Mouse (Mus musculus): ENCODE measurements around the gene Snx21. TPM values are rescaled to one million over a fixed set of nuclear protein-coding genes. Genes with fewer than 3 reads are reported as not detected.

The Snx21 gene
- polyA plus RNA-seq, 1 experiment, result 52.0 TPM

DNA sequence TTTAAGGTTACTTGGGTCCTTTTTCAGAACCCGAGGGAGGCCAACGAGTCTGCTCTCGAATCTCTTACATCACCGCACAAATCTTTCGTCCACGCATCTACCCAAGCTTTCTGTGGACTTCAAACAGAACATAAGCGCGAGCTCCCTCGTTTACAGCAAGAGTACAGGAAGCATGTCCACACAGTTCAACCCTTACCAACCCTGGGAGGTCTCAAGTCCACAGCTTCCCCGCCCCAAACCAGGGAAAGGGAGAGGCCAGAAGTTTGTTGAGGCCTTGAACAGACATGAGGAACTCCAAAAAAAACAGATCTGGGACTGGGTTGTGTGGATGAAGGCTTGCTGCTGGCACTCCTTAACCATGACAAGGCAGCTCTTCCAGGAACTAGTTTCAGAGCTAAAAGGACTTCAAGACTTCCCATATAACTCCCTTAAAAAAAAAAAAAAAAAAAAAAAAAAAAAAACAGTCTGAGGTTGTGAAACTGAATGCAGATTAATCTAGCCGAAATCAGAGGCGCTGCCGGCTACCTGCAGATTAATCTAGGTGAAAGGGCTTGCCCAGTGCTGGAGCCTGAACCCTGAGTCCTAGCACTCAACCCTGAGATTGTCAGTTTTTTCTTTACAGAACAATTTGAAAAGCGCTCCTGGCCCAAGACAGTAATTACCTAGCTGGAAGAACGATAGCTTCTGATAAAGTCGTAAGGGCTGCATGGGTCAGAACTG, 17.7 kb downstream of the Snx21 start:
- WGBS, result 80% methylated on average over 16 of the region's 16 CpGs
- no peak overlapping the region for H3K4me3 ChIP-seq (replicated peaks; ENCODE audit: extremely low read depth, low read depth, low read length)
- DNase-seq, result no peak

GRCm38 (mm10) chr2:164803921-164804313, 18.3 kb downstream of the Snx21 start:
- peaks cover 3% of the 10 kb centered on the region; the same call in 1 of the 2 replicates for H3K4me1 ChIP-seq (ENCODE audit: control insufficient read depth, insufficient read depth, low read length)
- H3K4me3 ChIP-seq (replicated peaks; ENCODE audit: extremely low read depth, low read depth, low read length), result no peak overlapping the region
- no peak for DNase-seq
- WGBS, result 50% methylated on average over 1 of the region's 1 CpGs
- TF ChIP-seq CTCF (IDR thresholded peaks at IDR 0.05; ENCODE audit: insufficient read depth, low read length) (no peak), POLR2A (IDR thresholded peaks at IDR 0.05; ENCODE audit: borderline replicate concordance, extremely low read depth, low read depth, low read length) (no peak)

More for the DNA sequence above, 17.7 kb downstream of the Snx21 start:
- TF ChIP-seq POLR2A (IDR thresholded peaks at IDR 0.05; ENCODE audit: borderline replicate concordance, extremely low read depth, low read depth, low read length), result no peak
- no peak for TF ChIP-seq CTCF (IDR thresholded peaks at IDR 0.05; ENCODE audit: insufficient read depth, low read length)
- H3K4me1 ChIP-seq (ENCODE audit: control insufficient read depth, insufficient read depth, low read length), result peaks cover 3% of the 10 kb centered on the region; the same call in 1 of the 2 replicates

GRCm38 (mm10) chr2:164804533-164805331, 19.1 kb downstream of the Snx21 start, which contains the start of the genes Acot8 and Zswim3:
Gene Acot8 (minus strand): TSS chr2:164804882.
Gene Zswim3 (plus strand): TSS chr2:164805098.
- Histone ChIP-seq H3K4me1 (ENCODE audit: control insufficient read depth, insufficient read depth, low read length) (peaks cover 3% of the 10 kb centered on the region; the same call in 1 of the 2 replicates), H3K4me3 (replicated peaks; ENCODE audit: extremely low read depth, low read depth, low read length) (peak within 1 kb of the TSS; percentile 95)
- DNase-seq, result peak; percentile 98
- TF ChIP-seq CTCF (IDR thresholded peaks at IDR 0.05; ENCODE audit: insufficient read depth, low read length) (no peak), POLR2A (IDR thresholded peaks at IDR 0.05; ENCODE audit: borderline replicate concordance, extremely low read depth, low read depth, low read length) (peak; percentile 88)
- WGBS, result under 1% methylated on average over 47 of the region's 47 CpGs

DNA sequence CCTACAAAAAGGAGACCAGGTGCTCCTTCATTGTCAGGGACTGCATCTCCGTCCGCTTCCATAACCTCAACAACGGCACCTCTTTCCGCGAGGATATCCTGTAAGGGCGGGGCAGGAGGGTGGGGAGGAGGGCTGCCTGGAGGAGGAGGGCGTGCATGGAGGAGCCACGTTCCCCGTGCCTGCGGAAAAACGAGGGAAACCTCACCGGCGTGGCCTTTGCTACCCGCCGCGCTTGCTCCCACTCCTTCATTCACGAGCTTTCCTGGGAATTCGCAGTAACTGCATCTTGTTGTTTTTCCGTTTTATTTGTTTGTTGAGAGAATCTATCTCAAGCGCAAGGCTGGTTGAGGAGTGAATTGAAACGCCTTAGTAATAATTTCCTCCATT, 19.7 kb downstream of the Snx21 start:
- Histone ChIP-seq H3K4me3 (replicated peaks; ENCODE audit: extremely low read depth, low read depth, low read length) (peak overlapping the region; percentile 91), H3K4me1 (ENCODE audit: control insufficient read depth, insufficient read depth, low read length) (peaks cover 3% of the 10 kb centered on the region; the same call in 1 of the 2 replicates)
- TF ChIP-seq CTCF (IDR thresholded peaks at IDR 0.05; ENCODE audit: insufficient read depth, low read length) (no peak), POLR2A (IDR thresholded peaks at IDR 0.05; ENCODE audit: borderline replicate concordance, extremely low read depth, low read depth, low read length) (no peak)
- WGBS, result under 1% methylated on average over 21 of the region's 21 CpGs
- DNase-seq, result no peak

DNA sequence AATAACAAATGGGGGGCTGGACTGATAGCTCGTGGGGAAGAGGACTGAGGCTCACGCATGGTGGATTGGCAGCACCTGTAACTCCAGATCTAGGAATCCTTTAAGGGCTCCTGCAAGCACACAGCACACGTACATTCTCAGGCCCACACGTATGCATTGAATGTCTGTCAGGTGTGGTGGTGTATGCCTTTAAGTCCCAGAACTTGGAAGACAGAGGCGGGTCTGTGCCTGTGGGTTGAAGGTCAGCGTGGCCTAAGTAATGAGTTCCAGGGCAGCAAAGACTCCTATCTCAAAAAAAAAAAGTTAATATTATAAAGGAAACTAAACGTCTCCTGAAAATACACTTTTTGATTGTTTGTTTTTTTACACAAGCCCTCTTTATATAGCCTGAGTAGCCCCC, 21.0 kb downstream of the Snx21 start:
- Histone ChIP-seq H3K4me3 (replicated peaks; ENCODE audit: extremely low read depth, low read depth, low read length) (no peak overlapping the region), H3K4me1 (ENCODE audit: control insufficient read depth, insufficient read depth, low read length) (peaks cover 3% of the 10 kb centered on the region; the same call in 1 of the 2 replicates)
- DNase-seq, result no peak
- WGBS, result 76% methylated on average over 7 of the region's 7 CpGs
- TF ChIP-seq POLR2A (IDR thresholded peaks at IDR 0.05; ENCODE audit: borderline replicate concordance, extremely low read depth, low read depth, low read length), result no peak
- no peak for TF ChIP-seq CTCF (IDR thresholded peaks at IDR 0.05; ENCODE audit: insufficient read depth, low read length)

DNA sequence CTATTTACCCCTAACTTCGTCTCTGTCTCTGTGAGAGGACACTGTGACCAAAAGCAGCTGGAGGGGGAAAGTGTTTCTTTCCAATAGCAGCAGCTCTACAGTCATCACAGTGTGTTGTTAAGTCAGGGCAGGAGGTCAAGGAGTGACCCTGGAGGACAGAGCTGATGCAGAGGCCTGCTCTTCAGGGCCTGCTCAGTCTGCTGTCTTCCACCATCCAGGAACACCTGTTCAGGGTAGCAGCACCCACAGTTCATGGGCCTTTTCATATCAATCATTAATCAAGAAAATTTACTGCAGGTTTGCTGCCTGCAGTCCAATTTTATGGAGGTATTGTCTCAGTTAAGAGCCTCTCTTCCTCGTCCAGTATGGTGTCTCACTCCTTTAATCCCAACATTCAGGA, 27.9 kb downstream of the Snx21 start:
- Histone ChIP-seq H3K4me3 (replicated peaks; ENCODE audit: extremely low read depth, low read depth, low read length) (no peak overlapping the region), H3K4me1 (ENCODE audit: control insufficient read depth, insufficient read depth, low read length) (no peaks in the 10 kb centered on the region; the same call in 1 of the 2 replicates)
- TF ChIP-seq CTCF (IDR thresholded peaks at IDR 0.05; ENCODE audit: insufficient read depth, low read length) (no peak), POLR2A (IDR thresholded peaks at IDR 0.05; ENCODE audit: borderline replicate concordance, extremely low read depth, low read depth, low read length) (no peak)
- DNase-seq, result no peak
- 57% methylated on average over 2 of the region's 2 CpGs for WGBS

DNA sequence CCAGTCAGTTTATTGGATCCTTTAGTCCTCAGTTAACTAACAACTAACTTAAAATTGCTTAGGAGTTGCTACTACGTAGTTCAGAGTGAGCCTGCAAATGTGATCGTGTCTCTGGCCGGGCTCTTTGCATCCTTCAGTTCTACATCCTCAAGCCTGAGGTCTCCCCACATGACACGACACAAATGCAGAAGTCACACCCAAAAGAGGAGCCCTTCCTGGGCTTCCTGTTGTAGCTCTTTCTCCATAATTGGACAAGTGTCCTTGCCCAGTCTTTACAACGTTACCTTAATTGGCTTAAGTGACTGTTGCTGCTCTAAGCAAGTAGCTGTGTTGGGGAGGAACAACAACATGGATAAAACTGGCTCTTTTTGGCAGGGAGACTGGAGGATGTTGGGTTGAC, 29.7 kb downstream of the Snx21 start:
- Histone ChIP-seq H3K4me3 (replicated peaks; ENCODE audit: extremely low read depth, low read depth, low read length) (no peak overlapping the region), H3K4me1 (ENCODE audit: control insufficient read depth, insufficient read depth, low read length) (no peaks in the 10 kb centered on the region; the same call in 1 of the 2 replicates)
- DNase-seq, result no peak
- WGBS, result 78% methylated on average over 5 of the region's 5 CpGs
- no peak for TF ChIP-seq POLR2A (IDR thresholded peaks at IDR 0.05; ENCODE audit: borderline replicate concordance, extremely low read depth, low read depth, low read length)
- TF ChIP-seq CTCF (IDR thresholded peaks at IDR 0.05; ENCODE audit: insufficient read depth, low read length), result no peak

DNA sequence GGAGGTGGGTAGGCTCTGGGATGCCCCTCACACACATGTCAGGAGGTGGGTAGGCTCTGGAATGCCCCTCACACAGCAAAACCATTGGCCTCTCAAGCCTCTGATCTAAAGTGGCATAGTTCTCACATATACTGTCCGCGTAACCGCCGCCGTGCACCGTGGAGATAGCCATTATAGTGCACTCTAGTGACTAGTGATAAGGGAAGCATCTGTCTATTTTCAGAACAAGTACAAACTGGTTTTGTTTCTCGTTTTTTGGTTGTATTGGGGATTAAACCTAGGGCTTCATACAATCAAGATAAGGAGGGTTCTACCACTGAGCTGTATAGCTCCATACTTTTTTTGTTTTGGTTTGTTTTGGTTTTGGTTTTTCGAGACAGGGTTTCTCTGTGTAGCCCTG, 30.2 kb downstream of the Snx21 start:
- Histone ChIP-seq H3K4me3 (replicated peaks; ENCODE audit: extremely low read depth, low read depth, low read length) (no peak overlapping the region), H3K4me1 (ENCODE audit: control insufficient read depth, insufficient read depth, low read length) (no peaks in the 10 kb centered on the region; the same call in 1 of the 2 replicates)
- no peak for DNase-seq
- TF ChIP-seq POLR2A (IDR thresholded peaks at IDR 0.05; ENCODE audit: borderline replicate concordance, extremely low read depth, low read depth, low read length), result no peak
- TF ChIP-seq CTCF (IDR thresholded peaks at IDR 0.05; ENCODE audit: insufficient read depth, low read length), result no peak
- 87% methylated on average over 8 of the region's 8 CpGs for WGBS

- Histone ChIP-seq H3K4me3 (replicated peaks; ENCODE audit: extremely low read depth, low read depth, low read length) (no peak overlapping the region), H3K4me1 (ENCODE audit: control insufficient read depth, insufficient read depth, low read length) (no peaks in the 10 kb centered on the region; the same call in none of the 2 replicates)
- no peak for DNase-seq
- TF ChIP-seq POLR2A (IDR thresholded peaks at IDR 0.05; ENCODE audit: borderline replicate concordance, extremely low read depth, low read depth, low read length) (no peak), CTCF (IDR thresholded peaks at IDR 0.05; ENCODE audit: insufficient read depth, low read length) (no peak)
- 68% methylated on average over 6 of the region's 6 CpGs for WGBS
Measured at GRCm38 (mm10) chr2:164817206-164817605, 31.6 kb downstream of the Snx21 start.
